Mouse (Mus musculus): Measurements from ENCODE around the gene Add3. TPM values are rescaled to one million over a fixed set of nuclear protein-coding genes. Genes with fewer than 3 reads are reported as not detected.
A peak's percentile ranks its signal among the peaks of the same experiment; 100 is the strongest.

Gene Add3
- polyA plus RNA-seq, 1 experiment = 40.8 TPM

DNA sequence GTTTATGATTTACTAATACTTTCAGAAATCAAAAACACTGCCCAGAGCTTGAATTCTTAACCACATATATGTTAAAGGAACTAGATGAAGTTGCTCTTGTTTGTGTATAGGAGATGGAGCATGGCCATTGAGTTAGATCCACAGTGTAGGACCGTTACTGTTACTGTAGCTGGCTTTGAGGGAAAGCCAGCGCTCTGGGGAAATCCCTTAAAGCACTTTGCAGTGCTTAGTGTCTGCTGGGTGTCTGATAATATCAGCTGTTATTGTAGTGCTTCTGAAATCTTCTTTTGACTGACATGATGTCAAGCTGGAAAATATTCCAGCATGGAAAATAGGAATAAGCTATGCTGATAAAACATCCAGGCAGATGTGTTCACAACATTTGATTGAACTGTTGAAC lies 33.8 kb downstream of the Add3 start:
- Histone ChIP-seq H3K27ac (replicated peaks; ENCODE audit: low read depth, low read length) (no peak overlapping the region), H3K4me3 (ENCODE audit: insufficient read depth, low read depth, low read length) (no peak overlapping the region), H3K4me1 (ENCODE audit: control insufficient read depth, insufficient read depth, insufficient read length, low read length) (peaks cover 7% of the 10 kb centered on the region)

DNA sequence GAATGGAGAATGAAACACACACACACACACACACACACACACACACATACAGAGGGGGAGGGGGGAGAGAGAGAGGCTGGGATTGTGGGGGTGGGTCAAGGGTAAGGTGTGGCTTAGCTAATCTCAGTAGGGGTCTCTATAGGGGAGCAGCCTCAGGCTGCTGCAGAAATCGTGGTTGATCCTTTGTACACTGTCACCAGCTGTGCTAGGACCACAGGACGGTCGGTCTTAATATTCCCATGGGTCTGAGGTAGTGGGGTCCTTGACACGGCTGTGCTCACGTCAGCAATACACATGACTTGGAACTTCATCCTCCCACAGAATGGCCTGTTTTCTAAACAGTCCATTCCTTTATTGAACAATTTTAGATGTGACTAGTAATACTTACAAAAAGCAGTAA lies 35.3 kb downstream of the Add3 start:
- Histone ChIP-seq H3K4me1 (ENCODE audit: control insufficient read depth, insufficient read depth, insufficient read length, low read length) (peaks cover 7% of the 10 kb centered on the region), H3K4me3 (ENCODE audit: insufficient read depth, low read depth, low read length) (no peak overlapping the region), H3K27ac (replicated peaks; ENCODE audit: low read depth, low read length) (no peak overlapping the region)

- no peak overlapping the region for H3K27ac ChIP-seq (replicated peaks; ENCODE audit: low read depth, low read length)
- no peak overlapping the region for H3K4me3 ChIP-seq (ENCODE audit: insufficient read depth, low read depth, low read length)
- H3K4me1 ChIP-seq (ENCODE audit: control insufficient read depth, insufficient read depth, insufficient read length, low read length) = peaks cover 17% of the 10 kb centered on the region
Measured at GRCm38 (mm10) chr19:53176518-53176917, 36.3 kb downstream of the Add3 start.

DNA sequence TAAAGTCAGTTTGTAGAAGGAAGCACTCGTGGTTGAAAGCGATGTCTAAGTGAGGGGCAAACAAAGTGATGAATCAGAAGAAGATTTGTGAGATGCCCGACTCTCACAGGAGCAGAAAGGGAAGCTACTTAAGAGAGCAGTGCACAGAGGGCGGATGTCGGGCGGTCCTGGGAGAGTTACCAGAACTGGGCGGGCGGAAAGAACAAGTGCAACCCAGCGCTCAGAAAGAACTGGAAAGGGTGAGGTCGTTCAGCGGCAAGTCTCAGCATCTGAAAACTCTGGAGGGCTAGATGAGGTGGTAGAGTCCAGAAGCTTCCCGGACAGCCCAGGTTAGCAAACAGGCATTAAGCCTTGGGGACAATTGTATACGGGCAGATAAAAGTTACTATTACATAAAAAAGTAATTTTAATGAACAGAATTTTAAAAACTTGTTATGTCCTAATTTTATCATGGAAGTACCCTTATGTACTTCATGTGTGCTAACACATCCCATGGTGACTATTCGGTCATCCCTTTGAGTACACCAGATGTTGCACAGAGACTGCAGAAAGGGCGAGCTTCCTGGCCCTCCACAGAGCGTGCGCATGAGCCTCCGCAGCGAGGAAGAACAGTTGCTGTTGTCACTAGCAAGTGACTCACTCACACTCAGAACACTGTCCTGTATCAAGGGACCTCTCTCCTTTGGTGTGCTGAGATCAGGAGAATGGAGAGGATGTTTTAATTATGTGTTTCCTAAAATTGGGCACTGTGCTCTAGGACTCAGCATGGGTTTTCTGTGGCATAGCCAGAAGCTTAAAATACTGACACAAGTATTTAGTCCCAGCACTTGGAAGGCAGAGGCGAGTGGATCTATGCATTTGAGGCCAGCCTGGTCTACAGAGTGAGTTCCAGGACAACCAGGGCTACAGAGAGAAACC lies 38.6 kb downstream of the Add3 start:
- no peak overlapping the region for H3K27ac ChIP-seq (replicated peaks; ENCODE audit: low read depth, low read length)
- H3K4me3 ChIP-seq (ENCODE audit: insufficient read depth, low read depth, low read length) = no peak overlapping the region
- H3K4me1 ChIP-seq (ENCODE audit: control insufficient read depth, insufficient read depth, insufficient read length, low read length) = peaks cover 26% of the 10 kb centered on the region

- H3K4me3 ChIP-seq (ENCODE audit: insufficient read depth, low read depth, low read length) = no peak overlapping the region
- peak overlapping the region; percentile 88 for H3K27ac ChIP-seq (replicated peaks; ENCODE audit: low read depth, low read length)
- peaks cover 32% of the 10 kb centered on the region for H3K4me1 ChIP-seq (ENCODE audit: control insufficient read depth, insufficient read depth, insufficient read length, low read length)
Measured at GRCm38 (mm10) chr19:53180168-53180803, 40.0 kb downstream of the Add3 start.

DNA sequence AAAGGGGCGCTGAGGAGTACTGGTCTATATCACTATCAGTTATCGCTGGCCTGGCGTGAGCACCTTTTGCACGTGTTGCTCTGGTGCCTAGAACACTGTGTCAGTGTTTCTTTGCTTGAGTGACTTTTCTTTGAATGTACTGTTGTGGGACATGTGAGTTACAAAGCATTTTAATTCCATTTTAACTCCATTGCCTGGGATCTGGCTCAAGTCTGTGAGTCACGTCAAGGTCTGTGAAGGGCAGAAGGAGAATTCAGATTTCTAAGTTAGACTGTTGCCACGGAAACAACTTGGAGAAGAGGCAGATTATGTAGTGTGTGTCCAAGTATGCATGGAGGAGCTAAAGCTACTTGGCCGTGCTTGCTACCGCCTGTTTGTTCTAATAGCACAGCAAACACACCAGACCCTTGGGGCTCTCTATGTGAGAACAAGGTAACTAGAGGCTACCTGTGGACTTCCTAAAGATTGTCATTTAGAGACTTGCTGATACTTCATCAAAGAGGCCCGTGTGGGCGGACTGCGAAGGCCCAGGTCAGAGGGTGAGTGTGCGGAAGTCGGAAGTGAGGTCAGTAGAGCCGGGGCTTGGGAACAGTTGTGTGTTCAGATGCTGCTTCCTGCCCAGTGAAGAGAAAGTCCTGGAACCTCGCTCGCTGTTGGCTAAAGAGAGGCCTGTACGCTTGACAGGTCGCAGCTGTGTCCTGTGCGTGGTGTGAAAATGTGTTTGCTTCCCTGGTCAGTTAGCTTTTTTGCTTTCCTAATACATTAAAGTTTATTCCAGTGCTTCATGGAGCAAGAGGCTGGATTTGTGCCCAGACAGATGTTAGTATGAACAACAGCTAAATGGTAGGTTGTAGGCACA lies 41.0 kb downstream of the Add3 start:
- peak overlapping the region; percentile 12; the same call in 1 of the 2 replicates for H3K4me3 ChIP-seq (ENCODE audit: insufficient read depth, low read depth, low read length)
- peak overlapping the region; percentile 88 for H3K27ac ChIP-seq (replicated peaks; ENCODE audit: low read depth, low read length)
- H3K4me1 ChIP-seq (ENCODE audit: control insufficient read depth, insufficient read depth, insufficient read length, low read length) = peaks cover 36% of the 10 kb centered on the region

DNA sequence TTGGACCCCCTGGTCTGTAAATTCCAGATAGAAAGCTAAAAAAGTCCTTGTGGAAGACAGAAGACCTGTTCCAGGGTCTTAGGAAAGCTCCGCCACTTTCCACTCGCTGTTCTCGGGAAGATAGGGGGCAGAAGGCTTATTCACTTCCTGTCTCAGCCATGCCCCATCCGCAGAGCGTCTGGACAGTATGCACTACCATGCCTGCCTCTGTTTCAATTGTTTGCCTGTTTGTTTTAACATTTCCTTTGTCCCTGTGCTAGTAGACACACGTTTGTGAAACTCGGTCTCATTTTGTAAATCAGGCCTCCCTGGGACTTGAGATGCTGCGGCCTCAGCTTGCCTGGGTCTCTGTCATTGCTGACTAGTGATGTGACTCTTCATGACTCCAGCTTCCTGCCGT lies 43.4 kb downstream of the Add3 start:
- H3K4me1 ChIP-seq (ENCODE audit: control insufficient read depth, insufficient read depth, insufficient read length, low read length) = peaks cover 50% of the 10 kb centered on the region
- no peak overlapping the region for H3K4me3 ChIP-seq (ENCODE audit: insufficient read depth, low read depth, low read length)
- H3K27ac ChIP-seq (replicated peaks; ENCODE audit: low read depth, low read length) = peak overlapping the region; percentile 77

DNA sequence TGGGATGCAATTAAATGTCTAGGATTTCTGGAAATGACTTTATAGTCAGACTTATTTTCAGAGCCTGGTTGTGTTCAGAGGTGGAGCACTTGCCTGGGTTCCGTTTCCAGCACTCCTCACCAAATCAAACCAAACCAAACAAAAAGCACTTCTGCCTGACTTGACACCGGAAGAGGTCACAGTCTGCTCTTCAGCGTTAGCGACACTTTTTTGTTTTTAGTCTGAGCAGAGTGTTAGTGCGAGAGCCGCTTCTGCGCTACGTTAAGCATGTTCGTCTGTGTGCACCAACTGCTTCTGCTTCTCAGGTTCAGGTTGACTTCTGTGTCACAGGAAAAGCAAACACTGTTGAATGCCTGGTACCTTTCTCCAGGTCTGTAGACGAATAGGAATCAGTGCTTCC lies 44.0 kb downstream of the Add3 start:
- peaks cover 53% of the 10 kb centered on the region for H3K4me1 ChIP-seq (ENCODE audit: control insufficient read depth, insufficient read depth, insufficient read length, low read length)
- 0 out of 2 replicates have a peak overlapping the region, but pooled peaks have one; percentile 3 for H3K4me3 ChIP-seq (ENCODE audit: insufficient read depth, low read depth, low read length)
- H3K27ac ChIP-seq (replicated peaks; ENCODE audit: low read depth, low read length) = peak overlapping the region; percentile 8

GRCm38 (mm10) chr19:53184911-53185310 lies 44.7 kb downstream of the Add3 start:
- H3K4me1 ChIP-seq (ENCODE audit: control insufficient read depth, insufficient read depth, insufficient read length, low read length) = peaks cover 55% of the 10 kb centered on the region
- no peak overlapping the region for H3K27ac ChIP-seq (replicated peaks; ENCODE audit: low read depth, low read length)
- no peak overlapping the region for H3K4me3 ChIP-seq (ENCODE audit: insufficient read depth, low read depth, low read length)

- Histone ChIP-seq H3K4me1 (ENCODE audit: control insufficient read depth, insufficient read depth, insufficient read length, low read length) (peaks cover 52% of the 10 kb centered on the region), H3K27ac (replicated peaks; ENCODE audit: low read depth, low read length) (peak overlapping the region; percentile 46; the same call in 1 of the 2 replicates), H3K4me3 (ENCODE audit: insufficient read depth, low read depth, low read length) (no peak overlapping the region)
Measured at GRCm38 (mm10) chr19:53185486-53186134, 45.4 kb downstream of the Add3 start.

DNA sequence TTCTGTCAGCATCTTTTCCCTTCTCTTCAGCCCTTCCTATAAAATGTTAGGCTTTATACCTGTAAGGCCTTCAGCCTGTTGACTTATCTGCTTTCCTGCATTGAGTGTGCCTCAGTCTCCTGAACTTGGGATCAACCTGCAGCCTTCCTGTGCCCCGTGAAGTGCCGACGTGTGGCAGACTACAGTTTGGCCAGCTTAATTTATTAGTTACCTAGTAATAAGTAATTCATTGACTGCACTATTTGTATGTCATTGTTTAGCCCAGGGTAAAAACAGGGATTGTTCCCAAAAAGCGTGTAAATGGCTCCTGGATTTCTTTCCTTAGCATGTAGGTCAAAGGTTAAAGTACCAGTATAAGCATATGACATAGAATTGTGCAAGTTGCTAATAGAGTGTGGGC lies 46.2 kb downstream of the Add3 start:
- Histone ChIP-seq H3K4me3 (ENCODE audit: insufficient read depth, low read depth, low read length) (no peak overlapping the region), H3K27ac (replicated peaks; ENCODE audit: low read depth, low read length) (peak overlapping the region; percentile 17; the same call in 1 of the 2 replicates), H3K4me1 (ENCODE audit: control insufficient read depth, insufficient read depth, insufficient read length, low read length) (peaks cover 47% of the 10 kb centered on the region)

- 0 out of 2 replicates have a peak overlapping the region, but pooled peaks have one; percentile 5 for H3K27ac ChIP-seq (replicated peaks; ENCODE audit: low read depth, low read length)
- peaks cover 46% of the 10 kb centered on the region for H3K4me1 ChIP-seq (ENCODE audit: control insufficient read depth, insufficient read depth, insufficient read length, low read length)
- H3K4me3 ChIP-seq (ENCODE audit: insufficient read depth, low read depth, low read length) = no peak overlapping the region
Measured at GRCm38 (mm10) chr19:53187533-53187932, 47.3 kb downstream of the Add3 start.

DNA sequence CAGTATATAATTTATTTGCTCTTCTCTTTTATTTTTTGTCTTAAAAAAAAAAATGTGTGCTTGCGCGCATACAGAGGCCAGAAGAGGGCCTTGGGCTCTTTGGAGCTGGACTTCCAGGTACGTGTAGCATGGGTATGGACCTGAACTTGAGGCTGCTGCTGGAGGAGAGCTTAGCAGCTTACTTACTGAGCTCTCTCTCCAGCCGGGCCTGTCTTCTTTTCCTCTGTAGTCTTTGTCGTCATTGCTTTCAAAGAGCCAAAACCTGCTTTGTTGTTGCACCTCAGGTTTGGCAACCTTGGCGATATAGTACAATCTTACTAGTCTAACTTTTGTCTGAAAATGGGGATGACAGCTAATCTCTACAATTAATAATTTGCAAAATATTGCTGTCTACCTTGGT lies 47.9 kb downstream of the Add3 start:
- Histone ChIP-seq H3K27ac (replicated peaks; ENCODE audit: low read depth, low read length) (no peak overlapping the region), H3K4me1 (ENCODE audit: control insufficient read depth, insufficient read depth, insufficient read length, low read length) (peaks cover 46% of the 10 kb centered on the region)

DNA sequence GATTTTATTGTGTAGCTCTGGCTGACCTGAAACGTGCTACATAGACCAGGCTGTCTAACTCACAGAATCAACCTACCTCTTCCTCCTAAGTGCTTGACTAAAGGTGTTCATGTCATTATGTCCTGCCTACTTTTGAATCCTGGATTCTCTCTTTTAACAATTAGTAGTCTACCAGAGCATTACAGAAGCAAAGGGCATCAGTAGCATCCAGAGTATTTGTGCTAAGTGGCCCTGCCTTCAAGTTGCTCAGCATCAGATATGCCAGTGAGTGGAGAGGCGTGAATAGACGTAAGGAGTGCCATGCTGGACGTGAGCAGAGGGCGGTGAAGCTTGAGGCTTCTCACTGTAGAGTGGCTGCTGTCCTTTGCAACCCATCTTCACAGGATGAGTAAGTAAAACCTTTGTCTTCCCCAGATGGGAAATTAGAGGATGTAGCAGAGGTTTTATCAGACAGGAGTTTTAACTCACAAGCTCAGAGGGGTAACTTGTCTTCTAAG lies 48.5 kb downstream of the Add3 start:
- Histone ChIP-seq H3K27ac (replicated peaks; ENCODE audit: low read depth, low read length) (no peak overlapping the region), H3K4me3 (ENCODE audit: insufficient read depth, low read depth, low read length) (no peak overlapping the region), H3K4me1 (ENCODE audit: control insufficient read depth, insufficient read depth, insufficient read length, low read length) (peaks cover 44% of the 10 kb centered on the region)

More for the DNA sequence above, 47.9 kb downstream of the Add3 start:
- H3K4me3 ChIP-seq (ENCODE audit: insufficient read depth, low read depth, low read length) = no peak overlapping the region
